Mouse (Mus musculus): ENCODE measurements around the gene Mfsd11. TPM values are rescaled to one million over a fixed set of nuclear protein-coding genes. Genes with fewer than 3 reads are reported as not detected.
A peak's percentile ranks its signal among the peaks of the same experiment; 100 is the strongest.

Gene Mfsd11
- total and polyA plus RNA-seq, 3 experiments: 6.6 to 45.9 (median 22.0) TPM

GRCm38 (mm10) chr11:116850085-116850484 lies 2.2 kb upstream of the Mfsd11 start:
- Histone ChIP-seq H3K4me3 (ENCODE audit: low read depth, low read length) (peak overlapping the region; percentile 99), H3K27me3 (ENCODE audit: insufficient read depth, low read length) (no peaks in the 10 kb centered on the region), H3K9me3 (replicated peaks) (no peaks in the 10 kb centered on the region), H3K36me3 (replicated peaks) (peaks cover 58% of the 10 kb centered on the region), H3K4me1 (ENCODE audit: insufficient read depth, low read depth, low read length) (peaks cover 43% of the 10 kb centered on the region)
- ATAC-seq (ENCODE audit: extremely low read depth, insufficient number of reproducible peaks, low FRiP score, poor library complexity, severe bottlenecking) (no peak), DNase-seq (ENCODE audit: low spot score) (no peak)
- no peak for TF ChIP-seq GATA1 (IDR thresholded peaks at IDR 0.05; ENCODE audit: borderline replicate concordance, low read length)
- TF ChIP-seq POLR2AphosphoS5 (IDR thresholded peaks at IDR 0.05; ENCODE audit: insufficient replicate concordance, low read depth, low read length): 0 out of 2 replicates have a peak, but pooled peaks have one; percentile 63

GRCm38 (mm10) chr11:116850833-116851477 lies 1.3 kb upstream of the Mfsd11 start:
- peak overlapping the region; percentile 99 for H3K4me3 ChIP-seq (ENCODE audit: low read depth, low read length)
- peaks cover 56% of the 10 kb centered on the region for H3K36me3 ChIP-seq (replicated peaks)
- ATAC-seq (ENCODE audit: extremely low read depth, insufficient number of reproducible peaks, low FRiP score, poor library complexity, severe bottlenecking): no peak
- DNase-seq (ENCODE audit: low spot score): no peak
- no peaks in the 10 kb centered on the region for H3K27me3 ChIP-seq (ENCODE audit: insufficient read depth, low read length)
- no peaks in the 10 kb centered on the region for H3K9me3 ChIP-seq (replicated peaks)
- peaks cover 36% of the 10 kb centered on the region for H3K4me1 ChIP-seq (ENCODE audit: insufficient read depth, low read depth, low read length)
- TF ChIP-seq GATA1 (IDR thresholded peaks at IDR 0.05; ENCODE audit: borderline replicate concordance, low read length): no peak
- TF ChIP-seq TAL1 (conservative IDR thresholded peaks at IDR 0.05; ENCODE audit: low read depth, low read length): no peak
- no peak for TF ChIP-seq POLR2AphosphoS5 (IDR thresholded peaks at IDR 0.05; ENCODE audit: insufficient replicate concordance, low read depth, low read length)
- TF ChIP-seq CTCF (IDR thresholded peaks at IDR 0.05; ENCODE audit: low read depth, low read length): no peak
- no peak for TF ChIP-seq GATA2 (IDR thresholded peaks at IDR 0.05; ENCODE audit: borderline replicate concordance, low read depth, low read length)

- TF ChIP-seq POLR2AphosphoS5 (IDR thresholded peaks at IDR 0.05; ENCODE audit: insufficient replicate concordance, low read depth, low read length): peak; percentile 92; the same call in 1 of the 2 replicates
- no peak for TF ChIP-seq TAL1 (conservative IDR thresholded peaks at IDR 0.05; ENCODE audit: low read depth, low read length)
- peaks cover 29% of the 10 kb centered on the region for H3K4me1 ChIP-seq (ENCODE audit: insufficient read depth, low read depth, low read length)
- no peak for DNase-seq (ENCODE audit: low spot score)
- H3K36me3 ChIP-seq (replicated peaks): peaks cover 53% of the 10 kb centered on the region
- ATAC-seq (ENCODE audit: extremely low read depth, insufficient number of reproducible peaks, low FRiP score, poor library complexity, severe bottlenecking): no peak
- H3K9me3 ChIP-seq (replicated peaks): no peaks in the 10 kb centered on the region
- peak overlapping the region; percentile 99 for H3K4me3 ChIP-seq (ENCODE audit: low read depth, low read length)
- H3K27me3 ChIP-seq (ENCODE audit: insufficient read depth, low read length): no peaks in the 10 kb centered on the region
These were observed 507 bp upstream of the Mfsd11 start for GRCm38 (mm10) chr11:116851576-116852290.

GRCm38 (mm10) chr11:116852891-116853511 lies 761 bp downstream of the Mfsd11 start, which contains the start of gene Srsf2:
TSS of gene Srsf2 (minus strand) at chr11:116853094.
- H3K4me3 ChIP-seq (ENCODE audit: low read depth, low read length): peak within 1 kb of the TSS; percentile 99
- H3K9me3 ChIP-seq (replicated peaks): no peaks in the 10 kb centered on the region
- peaks cover 51% of the 10 kb centered on the region for H3K36me3 ChIP-seq (replicated peaks)
- peak; percentile 97 for TF ChIP-seq POLR2AphosphoS5 (IDR thresholded peaks at IDR 0.05; ENCODE audit: insufficient replicate concordance, low read depth, low read length)
- TF ChIP-seq CTCF (IDR thresholded peaks at IDR 0.05; ENCODE audit: low read depth, low read length): no peak
- no peak for TF ChIP-seq GATA2 (IDR thresholded peaks at IDR 0.05; ENCODE audit: borderline replicate concordance, low read depth, low read length)
- no peak for TF ChIP-seq GATA1 (IDR thresholded peaks at IDR 0.05; ENCODE audit: borderline replicate concordance, low read length)
- no peak for TF ChIP-seq TAL1 (conservative IDR thresholded peaks at IDR 0.05; ENCODE audit: low read depth, low read length)
- ATAC-seq (ENCODE audit: extremely low read depth, insufficient number of reproducible peaks, low FRiP score, poor library complexity, severe bottlenecking) (peak; percentile 82), DNase-seq (ENCODE audit: low spot score) (peak; percentile 93)
- no peaks in the 10 kb centered on the region for H3K27me3 ChIP-seq (ENCODE audit: insufficient read depth, low read length)
- peaks cover 29% of the 10 kb centered on the region for H3K4me1 ChIP-seq (ENCODE audit: insufficient read depth, low read depth, low read length)

- peak overlapping the region; percentile 99 for H3K4me3 ChIP-seq (ENCODE audit: low read depth, low read length)
- peaks cover 51% of the 10 kb centered on the region for H3K36me3 ChIP-seq (replicated peaks)
- TF ChIP-seq GATA2 (IDR thresholded peaks at IDR 0.05; ENCODE audit: borderline replicate concordance, low read depth, low read length) (no peak), GATA1 (IDR thresholded peaks at IDR 0.05; ENCODE audit: borderline replicate concordance, low read length) (no peak), TAL1 (conservative IDR thresholded peaks at IDR 0.05; ENCODE audit: low read depth, low read length) (no peak), CTCF (IDR thresholded peaks at IDR 0.05; ENCODE audit: low read depth, low read length) (no peak), POLR2AphosphoS5 (IDR thresholded peaks at IDR 0.05; ENCODE audit: insufficient replicate concordance, low read depth, low read length) (no peak)
- H3K4me1 ChIP-seq (ENCODE audit: insufficient read depth, low read depth, low read length): peaks cover 26% of the 10 kb centered on the region
- H3K9me3 ChIP-seq (replicated peaks): no peaks in the 10 kb centered on the region
- H3K27me3 ChIP-seq (ENCODE audit: insufficient read depth, low read length): no peaks in the 10 kb centered on the region
- peak; percentile 77 for ATAC-seq (ENCODE audit: extremely low read depth, insufficient number of reproducible peaks, low FRiP score, poor library complexity, severe bottlenecking)
- peak; percentile 80 for DNase-seq (ENCODE audit: low spot score)
These were observed 1.3 kb downstream of the Mfsd11 start for GRCm38 (mm10) chr11:116853512-116853928.

GRCm38 (mm10) chr11:116854279-116854678 lies 2.0 kb downstream of the Mfsd11 start:
- ATAC-seq (ENCODE audit: extremely low read depth, insufficient number of reproducible peaks, low FRiP score, poor library complexity, severe bottlenecking) (no peak), DNase-seq (ENCODE audit: low spot score) (no peak)
- peak overlapping the region; percentile 99 for H3K4me3 ChIP-seq (ENCODE audit: low read depth, low read length)
- TF ChIP-seq POLR2AphosphoS5 (IDR thresholded peaks at IDR 0.05; ENCODE audit: insufficient replicate concordance, low read depth, low read length) (no peak), CTCF (IDR thresholded peaks at IDR 0.05; ENCODE audit: low read depth, low read length) (no peak), TAL1 (conservative IDR thresholded peaks at IDR 0.05; ENCODE audit: low read depth, low read length) (no peak), GATA2 (IDR thresholded peaks at IDR 0.05; ENCODE audit: borderline replicate concordance, low read depth, low read length) (no peak), GATA1 (IDR thresholded peaks at IDR 0.05; ENCODE audit: borderline replicate concordance, low read length) (no peak)
- H3K36me3 ChIP-seq (replicated peaks): peaks cover 54% of the 10 kb centered on the region
- H3K27me3 ChIP-seq (ENCODE audit: insufficient read depth, low read length): no peaks in the 10 kb centered on the region
- peaks cover 22% of the 10 kb centered on the region for H3K4me1 ChIP-seq (ENCODE audit: insufficient read depth, low read depth, low read length)
- no peaks in the 10 kb centered on the region for H3K9me3 ChIP-seq (replicated peaks)
